Mouse (Mus musculus): ENCODE data around the gene Mecp2.

The Mecp2 gene

GRCm38 (mm10) chrX:74008063-74008462, 127.1 kb downstream of the Mecp2 start:
- peak; percentile 8 for DNase-seq

GRCm38 (mm10) chrX:74006401-74006800, 128.8 kb downstream of the Mecp2 start:
- DNase-seq = no peak

- no peak for DNase-seq
These were observed 131.5 kb downstream of the Mecp2 start for GRCm38 (mm10) chrX:74003644-74004043.

- no peak for DNase-seq
These were observed 134.1 kb downstream of the Mecp2 start for GRCm38 (mm10) chrX:74001024-74001423.

- peak; percentile 81 for DNase-seq
These were observed 136.0 kb downstream of the Mecp2 start for GRCm38 (mm10) chrX:73998911-73999869.

GRCm38 (mm10) chrX:73977783-73978182, 157.4 kb downstream of the Mecp2 start:
- DNase-seq = no peak
